Mouse (Mus musculus) adrenal gland, adult (tissue): ENCODE measurements around the gene Cmip.
"Not testable (repeated sequence)": the region's sequence is repeated elsewhere in the genome, so short reads cannot be mapped to it uniquely, and the experiment has no call there.

Source experiments
- DNase-seq, 2 experiments: peaks; one replicate each; pipeline ENCODE4 v3.0.0; 2022 to 2023; ENCODE audit warnings: low spot score in 1 of 2; ENCODE audit not compliant: inconsistent age in 2 of 2

The Cmip gene

DNA sequence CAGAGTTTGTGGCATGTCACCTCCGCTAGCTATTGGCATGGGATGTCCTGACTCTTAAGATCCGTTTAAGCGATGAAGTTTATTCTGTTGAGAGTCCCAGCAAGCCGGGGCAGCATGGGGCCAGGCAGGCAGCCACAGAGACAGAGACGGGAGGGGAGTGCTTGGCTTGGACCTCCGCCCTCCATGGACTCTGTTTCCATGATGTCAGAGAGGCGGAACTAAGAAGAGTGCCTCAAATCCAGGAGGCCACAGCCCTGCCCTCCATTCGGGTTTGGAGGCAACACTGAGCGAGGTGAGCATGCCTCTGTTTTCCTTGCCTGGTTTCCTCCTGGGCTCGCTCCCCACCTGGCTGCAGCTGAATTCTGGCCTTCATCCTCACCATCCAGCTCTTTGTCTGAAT lies 153.5 kb downstream of the Cmip start:
- DNase-seq, result peak; percentile 51 to 75

GRCm38 (mm10) chr8:117410901-117411300 lies 154.0 kb downstream of the Cmip start:
- peak; percentile 63 to 71 for DNase-seq

- no peak for DNase-seq
These were observed 155.4 kb downstream of the Cmip start for GRCm38 (mm10) chr8:117412232-117412631.

DNA sequence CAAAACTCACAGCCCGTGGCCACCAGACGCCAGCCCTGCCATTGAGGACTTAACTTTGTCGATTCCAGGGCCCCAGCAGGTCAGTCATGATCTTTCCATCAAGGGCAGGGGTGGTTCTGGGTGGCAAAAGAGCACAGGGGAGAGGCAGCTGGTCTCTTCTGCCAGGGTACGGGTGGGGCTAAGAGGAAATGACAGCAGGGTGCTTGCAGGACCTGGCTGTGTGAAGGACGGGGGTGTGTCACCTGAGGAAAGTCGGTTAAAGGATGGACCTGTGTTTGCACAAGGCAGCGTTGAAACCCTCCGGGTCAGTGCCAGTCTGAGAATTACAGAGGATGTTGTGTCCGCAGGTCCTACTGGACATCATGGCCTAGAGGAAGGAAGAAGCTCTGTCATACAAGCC lies 161.0 kb downstream of the Cmip start:
- no peak for DNase-seq

DNA sequence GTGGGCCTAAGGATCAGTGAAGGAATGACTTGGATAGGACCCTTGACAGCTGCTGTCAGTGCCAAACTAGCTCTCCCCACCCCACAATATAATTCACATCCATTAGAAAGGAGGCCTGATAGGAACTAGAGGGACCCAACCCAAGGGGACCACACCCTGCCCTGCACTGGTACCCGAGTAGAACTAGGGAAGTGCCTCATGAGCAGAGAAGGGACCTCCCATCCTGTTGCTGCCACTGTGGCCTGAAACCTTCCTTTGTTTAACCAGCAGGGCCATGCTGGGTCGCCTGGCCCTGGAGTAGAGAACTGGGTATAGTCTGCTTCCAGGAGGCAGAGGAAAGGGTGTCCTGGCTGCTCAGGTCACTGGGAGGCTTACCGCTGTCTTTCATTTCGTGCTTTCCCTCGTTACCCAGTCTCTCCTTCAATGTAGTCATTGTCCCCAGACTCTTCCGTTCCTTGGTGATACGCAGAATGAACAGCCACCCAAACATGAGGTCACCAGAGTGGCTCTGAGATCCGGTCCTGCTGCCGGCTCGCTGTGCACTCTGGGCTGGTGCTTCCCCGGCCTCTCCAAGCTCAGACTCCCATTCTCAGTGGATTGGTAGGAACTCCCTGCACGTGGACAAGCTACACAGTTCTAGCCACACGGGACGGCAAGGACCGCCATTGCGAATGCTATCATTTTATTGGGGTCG lies 164.1 kb downstream of the Cmip start:
- peak in 1 of 2 experiments; percentile 61 for DNase-seq

DNA sequence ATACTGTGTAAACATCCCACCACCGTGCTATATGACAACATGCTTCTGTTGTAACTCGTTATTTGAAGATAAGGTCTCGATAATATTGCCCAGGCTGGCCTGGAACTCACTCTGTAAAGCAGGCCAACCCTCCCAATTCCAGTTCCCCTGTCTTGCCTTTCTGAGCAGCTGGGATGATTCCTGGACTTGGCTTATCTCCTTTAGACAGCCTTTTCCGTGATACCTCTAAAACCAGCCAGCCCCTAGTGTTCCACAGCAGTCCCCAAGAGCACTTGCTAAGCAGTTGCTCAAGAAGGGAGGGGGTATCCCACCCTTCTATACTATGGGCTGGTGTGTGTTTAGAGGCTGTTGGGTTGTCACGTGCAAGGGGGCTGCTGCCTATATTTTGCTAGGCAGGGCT lies 165.0 kb downstream of the Cmip start:
- no peak for DNase-seq

DNA sequence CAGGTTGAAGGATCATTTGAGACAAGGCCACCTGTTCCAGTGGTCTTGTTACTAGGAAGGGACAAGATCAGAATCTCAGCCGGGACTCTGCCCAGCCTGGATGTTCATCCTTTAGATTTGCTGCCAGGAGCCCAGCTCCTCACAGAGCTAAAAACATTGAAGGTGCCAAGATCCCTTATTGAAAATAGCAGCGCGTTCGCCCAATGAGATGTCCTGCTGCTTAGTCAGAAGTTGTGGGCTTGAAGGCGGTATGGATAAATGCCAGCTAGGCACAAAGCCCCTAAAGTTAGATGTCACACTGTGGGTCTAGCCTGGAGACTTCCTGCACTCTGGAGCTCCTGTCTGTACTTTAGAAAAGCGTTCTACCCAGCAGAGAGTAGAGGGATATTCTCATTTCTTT lies 165.5 kb downstream of the Cmip start:
- DNase-seq, result no peak

DNA sequence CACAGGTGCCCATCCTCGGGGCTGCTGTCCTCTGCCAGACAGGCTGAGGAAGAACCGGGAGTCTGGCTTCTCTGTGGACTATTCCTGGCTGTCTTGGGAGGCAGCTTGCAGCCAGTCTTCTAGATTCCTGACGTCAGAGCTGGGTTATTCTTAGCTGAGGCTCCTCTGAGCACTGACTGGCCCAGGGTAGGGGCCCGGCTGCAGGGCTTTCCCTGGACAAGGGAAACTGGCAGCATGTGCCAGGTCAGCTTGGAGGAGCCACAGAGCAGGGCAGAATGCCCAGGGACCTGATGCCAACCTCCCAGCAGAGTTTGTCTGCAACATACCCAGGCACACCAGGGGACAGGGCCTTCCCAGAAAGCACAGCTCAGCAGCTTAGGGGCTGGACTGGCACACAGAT lies 166.2 kb downstream of the Cmip start:
- DNase-seq, result peak; percentile 60 to 76

GRCm38 (mm10) chr8:117427816-117428215 lies 171.0 kb downstream of the Cmip start:
- DNase-seq, result not testable (repeated sequence)

DNA sequence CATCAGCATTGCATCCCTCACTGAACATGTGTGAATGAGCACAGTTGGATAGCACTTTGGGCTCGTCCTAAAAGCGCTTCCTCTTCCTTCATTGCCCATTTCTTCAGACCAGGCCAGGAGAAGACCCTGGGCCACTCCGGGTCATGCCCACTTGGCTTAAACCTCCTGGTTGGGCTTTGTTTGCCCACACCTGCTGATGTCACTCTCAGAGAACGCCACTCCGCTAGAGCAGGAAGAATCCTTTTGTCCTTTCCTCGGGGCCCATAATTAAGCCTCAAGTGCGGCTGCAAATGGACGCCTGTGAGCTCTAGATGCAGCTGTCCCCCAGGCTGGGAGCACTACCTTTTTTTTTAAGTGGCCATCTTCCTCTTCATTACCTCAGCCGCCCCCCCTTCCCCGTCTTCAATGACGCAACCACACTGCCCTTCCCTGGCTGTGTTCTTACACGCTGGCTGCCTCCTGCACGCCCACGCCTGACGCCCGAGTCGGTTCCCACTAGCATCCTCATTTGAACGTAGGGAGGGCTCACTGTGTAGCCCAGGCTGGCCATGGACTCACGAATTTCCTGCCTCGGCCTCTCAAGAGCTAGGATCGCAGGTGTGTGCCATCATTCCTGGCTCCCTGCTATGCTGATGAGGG lies 171.8 kb downstream of the Cmip start:
- no peak for DNase-seq

DNA sequence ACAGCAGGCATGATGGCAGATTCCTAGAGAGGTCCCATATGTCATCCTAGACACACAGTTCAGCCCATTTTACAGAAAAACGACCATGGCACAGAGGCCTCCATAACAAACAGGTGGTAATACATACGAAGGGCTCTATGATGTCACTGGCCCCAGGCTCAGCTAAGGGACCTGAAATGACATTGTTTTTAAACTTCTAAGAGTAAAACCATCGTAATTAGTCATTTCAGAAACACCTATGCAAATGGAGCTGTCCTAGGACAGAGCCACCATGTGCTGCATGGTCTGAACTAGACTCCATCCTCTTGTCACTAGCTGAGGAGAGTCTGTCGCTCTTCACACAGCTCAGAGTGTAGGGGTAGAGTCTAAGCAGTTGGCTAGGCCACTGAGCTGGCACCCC lies 173.8 kb downstream of the Cmip start:
- DNase-seq, result no peak

DNA sequence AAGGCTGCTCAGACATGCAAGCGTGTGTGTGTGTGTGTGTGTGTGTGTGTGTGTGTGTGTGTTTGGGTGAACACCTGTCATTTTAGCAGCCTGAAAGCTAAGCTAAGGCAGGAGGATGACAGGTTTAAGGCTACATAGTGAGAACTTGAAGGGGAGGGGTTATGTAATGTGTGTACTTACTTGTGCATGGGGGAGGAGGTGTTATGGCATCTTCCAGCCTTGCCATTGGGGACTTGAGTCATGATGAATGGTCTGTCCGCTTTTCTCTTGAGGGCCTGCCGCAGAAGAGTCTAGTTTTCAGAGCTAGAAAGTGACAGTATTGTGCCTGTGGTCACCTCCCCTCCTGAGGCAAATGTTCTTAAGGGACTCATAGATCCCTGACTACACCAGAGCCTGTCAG lies 174.7 kb downstream of the Cmip start:
- DNase-seq, result no peak

DNA sequence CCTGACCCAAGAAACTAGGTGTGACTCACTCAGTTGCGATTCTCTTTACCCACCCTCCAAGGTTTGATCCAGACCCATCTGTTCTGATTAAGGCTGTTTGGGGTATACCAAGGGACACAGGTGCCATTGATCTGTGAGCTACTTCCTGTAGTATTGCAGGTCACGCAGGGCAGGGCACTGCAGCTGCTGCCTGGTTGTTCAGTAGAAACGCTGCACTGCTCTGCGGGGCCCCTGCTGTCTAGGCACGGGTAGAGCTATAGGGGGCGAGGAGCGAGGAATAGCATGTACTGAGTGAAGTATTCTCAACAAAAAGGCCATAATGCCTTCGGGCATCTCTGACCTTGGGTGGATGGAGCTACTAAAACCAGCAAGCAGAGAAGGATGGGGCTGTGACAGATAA lies 175.2 kb downstream of the Cmip start:
- no peak for DNase-seq

DNA sequence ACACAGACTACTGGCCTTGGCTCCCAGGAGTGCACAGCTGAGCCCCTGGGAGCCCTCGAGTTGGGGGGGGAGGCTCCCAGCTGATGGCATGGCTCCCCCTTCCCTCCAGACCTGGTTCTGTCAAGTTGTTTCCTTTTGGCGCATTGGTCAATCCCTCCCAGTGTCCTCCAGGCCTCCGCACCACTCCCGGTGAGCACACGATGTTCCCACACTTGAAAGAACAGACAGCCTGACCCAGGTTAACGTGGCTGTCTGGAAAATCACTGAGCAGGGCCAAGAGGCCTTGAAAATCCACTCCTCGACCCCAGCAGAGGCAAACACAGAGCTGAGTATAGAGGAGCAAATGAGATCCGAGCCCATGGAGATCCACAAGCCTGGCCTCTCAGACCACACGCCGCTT lies 177.1 kb downstream of the Cmip start:
- peak; percentile 67 to 87 for DNase-seq

DNA sequence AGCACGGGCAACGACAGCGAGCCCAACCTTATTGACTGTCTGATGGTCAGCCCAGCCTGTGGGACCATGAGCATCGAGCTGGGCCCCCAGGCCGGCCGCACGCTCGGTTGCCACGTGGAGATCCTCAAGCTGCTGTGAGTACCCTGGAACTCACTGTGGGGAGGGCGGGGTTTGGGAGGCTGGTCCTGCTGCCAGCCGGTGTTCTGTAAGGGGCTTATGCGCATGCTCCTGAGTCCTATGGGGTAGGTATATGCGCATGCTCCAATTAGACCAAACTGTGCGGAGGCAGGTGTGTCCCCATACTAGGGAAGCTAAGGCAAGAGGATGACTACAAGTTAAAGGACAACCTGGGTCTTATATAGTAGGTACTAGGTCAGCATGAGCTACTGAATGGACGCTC lies 179.9 kb downstream of the Cmip start:
- DNase-seq, result no peak

- no peak for DNase-seq
These were observed 180.8 kb downstream of the Cmip start for GRCm38 (mm10) chr8:117437616-117438015.

- no peak for DNase-seq
These were observed 183.5 kb downstream of the Cmip start for GRCm38 (mm10) chr8:117440317-117440716.

DNA sequence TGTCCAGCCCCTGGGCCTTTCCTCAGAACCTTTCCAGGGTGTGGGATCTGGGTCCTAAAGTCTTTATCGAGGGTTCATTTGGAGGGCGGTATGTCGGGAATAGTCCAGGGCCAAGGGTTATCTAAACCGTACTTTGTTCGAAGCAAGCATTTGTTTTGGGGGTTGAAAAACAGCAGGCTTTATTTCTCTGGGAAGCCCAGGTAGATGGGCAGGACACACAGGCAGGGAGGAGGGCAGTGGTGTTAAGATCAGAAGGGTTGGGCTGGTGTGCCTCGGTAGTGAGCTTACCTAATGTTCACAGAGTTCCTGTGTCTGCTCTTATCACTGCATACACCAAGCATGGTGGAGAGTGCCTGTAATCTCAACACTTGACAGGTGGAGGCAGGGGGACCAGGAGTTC lies 183.9 kb downstream of the Cmip start:
- no peak for DNase-seq

DNA sequence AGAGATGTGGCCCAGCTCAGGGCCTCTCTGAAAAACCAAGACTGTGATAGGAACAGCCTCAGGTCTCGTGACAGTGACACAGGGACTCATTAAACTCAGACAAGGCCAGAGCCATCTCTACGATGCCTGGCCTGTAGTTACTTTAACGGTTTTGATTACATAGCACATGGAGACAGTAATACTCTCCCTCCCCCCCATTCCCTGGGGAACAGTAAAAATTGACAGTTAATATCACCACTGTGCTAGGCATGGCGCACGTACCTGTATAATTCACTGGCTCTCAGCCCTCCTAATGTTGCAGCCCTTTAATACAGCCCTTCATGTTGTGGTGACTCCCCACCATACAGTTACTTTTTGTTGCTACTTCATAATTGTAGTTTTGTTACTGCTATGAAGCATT lies 188.6 kb downstream of the Cmip start:
- DNase-seq, result no peak

DNA sequence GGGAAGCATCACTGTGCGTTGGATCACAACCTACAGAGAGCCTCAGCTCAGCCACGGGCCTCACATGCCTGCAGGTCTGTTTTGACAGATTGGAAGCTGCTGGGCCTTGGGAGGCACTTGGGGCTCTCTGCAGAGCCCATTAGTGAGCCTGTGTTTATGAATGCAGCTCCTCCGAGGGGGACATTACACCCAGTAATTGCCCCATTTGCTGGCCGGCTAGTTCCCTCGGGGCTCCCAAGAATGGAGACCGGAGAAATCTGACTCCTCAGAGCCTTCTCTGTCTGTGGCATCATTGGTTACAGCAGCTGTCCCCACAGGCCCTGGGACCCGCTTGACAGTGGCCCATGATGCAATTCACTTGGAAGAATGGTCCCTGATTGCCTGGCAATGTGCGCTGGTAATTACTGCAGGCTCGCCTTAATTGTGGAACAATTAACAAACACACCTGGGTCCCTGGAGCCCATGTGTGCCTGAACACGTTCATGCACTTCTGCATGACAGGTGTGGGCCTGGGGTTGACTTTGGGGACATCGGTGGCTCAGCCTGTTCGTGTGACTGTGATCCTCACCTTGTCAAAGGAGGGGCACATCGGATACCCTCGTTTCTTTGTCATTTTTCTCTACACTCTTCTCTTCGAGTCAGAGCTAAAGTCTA lies 189.6 kb downstream of the Cmip start:
- DNase-seq, result no peak

GRCm38 (mm10) chr8:117451072-117451471 lies 194.2 kb downstream of the Cmip start:
- no peak for DNase-seq

- no peak for DNase-seq
These were observed 197.1 kb downstream of the Cmip start for GRCm38 (mm10) chr8:117453974-117454373.
